Mouse (Mus musculus) hindbrain, postnatal 0 days (tissue): ENCODE results near the gene Osbpl2. TPM values are rescaled to one million over a fixed set of nuclear protein-coding genes. Genes with fewer than 3 reads are reported as not detected.
A peak's percentile ranks its signal among the peaks of the same experiment; 100 is the strongest.

Experiments
- ATAC-seq: fragments of 200-750 bp; cut with Nextera tagmentation; 2 replicates; pipeline ENCODE4 v1.8.0; 2017; ENCODE audit warnings: mild to moderate bottlenecking, moderate TSS enrichment, moderate library complexity
- DNase-seq: peaks from one replicate; pipeline ENCODE4 v3.0.0-alpha.2; 2015; ENCODE audit warnings: low spot score
- H3K27ac ChIP-seq: fragments of 300-500 bp; sonication (generic); 2 replicates; pipeline ENCODE4 v1.5.1; 2014; ENCODE audit warnings: mild to moderate bottlenecking
- H3K27me3 ChIP-seq: fragments of 300-500 bp; sonication (generic); 2 replicates; pipeline ENCODE4 v1.6.1; 2014; ENCODE audit warnings: low read length, mixed read lengths; ENCODE audit not compliant: insufficient read depth
- H3K36me3 ChIP-seq: fragments of 300-500 bp; sonication (generic); 2 replicates; pipeline ENCODE4 v1.6.1; 2014; ENCODE audit warnings: low read length, mixed read lengths; ENCODE audit not compliant: insufficient read depth
- H3K4me1 ChIP-seq: fragments of 300-500 bp; sonication (generic); 2 replicates; pipeline ENCODE4 v1.6.1; 2014; ENCODE audit warnings: antibody characterized with exemption, low read length, mixed read lengths; ENCODE audit not compliant: insufficient read depth
- H3K4me2 ChIP-seq: fragments of 300-500 bp; sonication (generic); 2 replicates; pipeline ENCODE4 v1.6.1; 2014; ENCODE audit warnings: low read depth, mild to moderate bottlenecking, low read length, moderate library complexity, mixed read lengths
- H3K4me3 ChIP-seq: fragments of 300-500 bp; sonication (generic); 2 replicates; pipeline ENCODE4 v1.5.1; 2014; ENCODE audit warnings: low read length
- H3K9ac ChIP-seq: fragments of 300-500 bp; sonication (generic); replicated peaks from 2 replicates; pipeline ENCODE4 v1.6.1; 2014; ENCODE audit warnings: mild to moderate bottlenecking, low read length, moderate library complexity, mixed read lengths
- H3K9me3 ChIP-seq: fragments of 300-500 bp; sonication (generic); 2 replicates; pipeline ENCODE4 v1.6.1; 2016; ENCODE audit warnings: low read length, mixed read lengths
- CTCF ChIP-seq: IDR thresholded peaks from 2 replicates; pipeline ENCODE4 v1.5.1; 2016; ENCODE audit warnings: antibody characterized with exemption, control low read depth, low read depth
- WGBS: fragments of 180-500 bp; shearing (Covaris S2); extraction: QIAGEN DNeasy Blood & Tissue Kit; methylation state at CpG from one replicate; pipeline ENCODE4 v1.1.7; 2014; 5-methylcytosine and 5-hydroxymethylcytosine counted together
- polyA plus RNA-seq: library from polyadenylated mRNA; unstranded; fragments of >200 nt; fragmentation: Nextera tagmentation; extraction: Ambion mirVana; gene quantifications from 2 replicates; pipeline ENCODE4 v1.2.1, GENCODE M21; 2015
- total RNA-seq: library from RNA; depleted of rRNA; stranded (reverse); fragments of >200 nt; gene quantifications from 2 replicates; pipeline ENCODE4 v1.2.3, GENCODE M21; 2014

Gene Osbpl2
- total and polyA plus RNA-seq, 2 experiments from 2014 or later, result 39.2 to 57.9 TPM

GRCm38 (mm10) chr2:180095711-180096110 lies 23.4 kb upstream of the Osbpl2 start:
- Histone ChIP-seq H3K9me3 (no peaks in the 10 kb centered on the region), H3K4me1 (no peaks in the 10 kb centered on the region), H3K4me2 (no peak overlapping the region), H3K27ac (no peak overlapping the region), H3K4me3 (no peak overlapping the region), H3K27me3 (no peaks in the 10 kb centered on the region), H3K36me3 (no peaks in the 10 kb centered on the region), H3K9ac (no peak overlapping the region)
- 28% methylated on average over 5 of the region's 5 CpGs for WGBS
- DNase-seq, result no peak
- ATAC-seq, result 0 out of 2 replicates have a peak, but pooled peaks have one; percentile 21
- no peak for TF ChIP-seq CTCF

GRCm38 (mm10) chr2:180097585-180097984 lies 21.5 kb upstream of the Osbpl2 start:
- no peak overlapping the region for H3K27ac ChIP-seq
- H3K9me3 ChIP-seq, result no peaks in the 10 kb centered on the region
- no peak overlapping the region for H3K9ac ChIP-seq
- DNase-seq, result no peak
- WGBS, result 34% methylated on average over 3 of the region's 3 CpGs
- H3K4me2 ChIP-seq, result no peak overlapping the region
- H3K36me3 ChIP-seq, result no peaks in the 10 kb centered on the region
- no peaks in the 10 kb centered on the region for H3K27me3 ChIP-seq
- H3K4me3 ChIP-seq, result no peak overlapping the region
- ATAC-seq, result peak; percentile 27; the same call in 1 of the 2 replicates
- no peaks in the 10 kb centered on the region for H3K4me1 ChIP-seq
- TF ChIP-seq CTCF, result no peak

GRCm38 (mm10) chr2:180098167-180098566 lies 20.9 kb upstream of the Osbpl2 start:
- no peak for DNase-seq
- H3K9ac ChIP-seq, result no peak overlapping the region
- H3K4me1 ChIP-seq, result peaks cover 4% of the 10 kb centered on the region; the same call in 1 of the 2 replicates
- no peak overlapping the region for H3K4me3 ChIP-seq
- no peaks in the 10 kb centered on the region for H3K9me3 ChIP-seq
- no peak overlapping the region for H3K27ac ChIP-seq
- TF ChIP-seq CTCF, result peak; percentile 27; the same call in 1 of the 2 replicates
- H3K27me3 ChIP-seq, result no peaks in the 10 kb centered on the region
- ATAC-seq, result peak; percentile 8; the same call in 1 of the 2 replicates
- WGBS, result 47% methylated on average over 5 of the region's 5 CpGs
- no peaks in the 10 kb centered on the region for H3K36me3 ChIP-seq
- no peak overlapping the region for H3K4me2 ChIP-seq

GRCm38 (mm10) chr2:180099529-180099928 lies 19.6 kb upstream of the Osbpl2 start:
- no peak for TF ChIP-seq CTCF
- H3K27me3 ChIP-seq, result peaks cover 2% of the 10 kb centered on the region; the same call in 1 of the 2 replicates
- no peak for ATAC-seq

GRCm38 (mm10) chr2:180103151-180103977 lies 15.7 kb upstream of the Osbpl2 start:
- peaks cover 6% of the 10 kb centered on the region; the same call in 1 of the 2 replicates for H3K27me3 ChIP-seq
- 0 out of 2 replicates have a peak, but pooled peaks have one; percentile 10 for ATAC-seq
- no peaks in the 10 kb centered on the region for H3K9me3 ChIP-seq
- H3K4me3 ChIP-seq, result peak overlapping the region; percentile 57
- no peak for TF ChIP-seq CTCF
- H3K9ac ChIP-seq, result peak overlapping the region; percentile 48
- H3K27ac ChIP-seq, result no peak overlapping the region
- peak overlapping the region; percentile 94 for H3K4me2 ChIP-seq
- H3K36me3 ChIP-seq, result no peaks in the 10 kb centered on the region
- H3K4me1 ChIP-seq, result peaks cover 7% of the 10 kb centered on the region; the same call in 1 of the 2 replicates
- DNase-seq, result peak; percentile 51
- WGBS, result under 1% methylated on average over 56 of the region's 57 CpGs

More at GRCm38 (mm10) chr2:180099529-180099928, 19.6 kb upstream of the Osbpl2 start:
- Histone ChIP-seq H3K4me3 (no peak overlapping the region), H3K4me1 (peaks cover 7% of the 10 kb centered on the region; the same call in 1 of the 2 replicates), H3K9me3 (no peaks in the 10 kb centered on the region), H3K36me3 (no peaks in the 10 kb centered on the region), H3K27ac (no peak overlapping the region), H3K4me2 (no peak overlapping the region), H3K9ac (no peak overlapping the region)
- 15% methylated on average over 15 of the region's 15 CpGs for WGBS
- DNase-seq, result no peak

- WGBS, result 1% methylated on average over 75 of the region's 87 CpGs
- DNase-seq, result peak; percentile 70
- H3K4me1 ChIP-seq, result peaks cover 7% of the 10 kb centered on the region; the same call in 1 of the 2 replicates
These were observed 15.0 kb upstream of the Osbpl2 start, which contains the start of gene Hrh3 for GRCm38 (mm10) chr2:180103978-180104658. Gene Hrh3, minus strand, starts transcription at chr2:180104488.

More at GRCm38 (mm10) chr2:180103978-180104658, 15.0 kb upstream of the Osbpl2 start, which contains the start of gene Hrh3:
- peak; percentile 66 for ATAC-seq
- Histone ChIP-seq H3K27me3 (peaks cover 6% of the 10 kb centered on the region; the same call in 1 of the 2 replicates), H3K9ac (peak within 1 kb of the TSS; percentile 48), H3K36me3 (no peaks in the 10 kb centered on the region), H3K4me3 (peak within 1 kb of the TSS; percentile 57), H3K4me2 (peak within 1 kb of the TSS; percentile 94), H3K9me3 (no peaks in the 10 kb centered on the region), H3K27ac (no peak within 1 kb of the TSS)
- TF ChIP-seq CTCF, result no peak
